Mouse (Mus musculus): ENCODE results near the gene Simc1.

GRCm38 (mm10) chr13:54469012-54469354 lies 34.6 kb upstream of the Simc1 start:
- TF ChIP-seq EP300 (IDR thresholded peaks at IDR 0.05; ENCODE audit: low read depth) = no peak
- TF ChIP-seq CTCF (IDR thresholded peaks at IDR 0.05; ENCODE audit: low read depth) = no peak

All from liver, postnatal 0 days (tissue).